Mouse (Mus musculus) midbrain, embryonic 13.5 days (tissue): ENCODE data around the gene Runx2. TPM values are rescaled to one million over a fixed set of nuclear protein-coding genes. Genes with fewer than 3 reads are reported as not detected.

Experiments used
- ATAC-seq: fragments of 200-750 bp; cut with Nextera tagmentation; 2 replicates; pipeline ENCODE4 v1.8.0; 2017; ENCODE audit warnings: mild to moderate bottlenecking, moderate TSS enrichment, moderate library complexity
- H3K27ac ChIP-seq: fragments of 300-500 bp; sonication (generic); 2 replicates; pipeline ENCODE4 v1.5.1; 2015; ENCODE audit warnings: inconsistent platforms, mild to moderate bottlenecking, moderate library complexity
- H3K27me3 ChIP-seq: fragments of 300-500 bp; sonication (generic); 2 replicates; pipeline ENCODE4 v1.6.1; 2015; ENCODE audit warnings: mild to moderate bottlenecking, inconsistent platforms
- H3K36me3 ChIP-seq: fragments of 300-500 bp; sonication (generic); 2 replicates; pipeline ENCODE4 v1.6.1; 2015; ENCODE audit warnings: mild to moderate bottlenecking, inconsistent platforms
- H3K4me1 ChIP-seq: fragments of 300-500 bp; sonication (generic); replicated peaks from 2 replicates; pipeline ENCODE4 v1.6.1; 2015; ENCODE audit warnings: inconsistent platforms
- H3K4me2 ChIP-seq: fragments of 300-500 bp; sonication (generic); replicated peaks from 2 replicates; pipeline ENCODE4 v1.6.1; 2015; ENCODE audit warnings: moderate library complexity, mild to moderate bottlenecking, inconsistent platforms
- H3K4me3 ChIP-seq: fragments of 300-500 bp; sonication (generic); replicated peaks from 2 replicates; pipeline ENCODE4 v1.5.1; 2015; ENCODE audit warnings: mild to moderate bottlenecking, inconsistent platforms
- H3K9ac ChIP-seq: fragments of 300-500 bp; sonication (generic); replicated peaks from 2 replicates; pipeline ENCODE4 v1.6.1; 2015; ENCODE audit warnings: mild to moderate bottlenecking, inconsistent platforms
- H3K9me3 ChIP-seq: fragments of 300-500 bp; sonication (generic); 2 replicates; pipeline ENCODE4 v1.6.1; 2016; ENCODE audit warnings: mild to moderate bottlenecking, inconsistent platforms
- WGBS: fragments of 180-500 bp; shearing (Covaris S2); methylation state at CpG from one replicate; pipeline ENCODE4 v1.1.7; 2015; 5-methylcytosine and 5-hydroxymethylcytosine counted together
- polyA plus RNA-seq: library from polyadenylated mRNA; unstranded; fragments of >200 nt; fragmentation: Nextera tagmentation; extraction: Ambion mirVana; gene quantifications from 2 replicates; pipeline ENCODE4 v1.2.1, GENCODE M21; 2015

The Runx2 gene
- polyA plus RNA-seq, 1 experiment from 2014 or later: 0.77 TPM

DNA sequence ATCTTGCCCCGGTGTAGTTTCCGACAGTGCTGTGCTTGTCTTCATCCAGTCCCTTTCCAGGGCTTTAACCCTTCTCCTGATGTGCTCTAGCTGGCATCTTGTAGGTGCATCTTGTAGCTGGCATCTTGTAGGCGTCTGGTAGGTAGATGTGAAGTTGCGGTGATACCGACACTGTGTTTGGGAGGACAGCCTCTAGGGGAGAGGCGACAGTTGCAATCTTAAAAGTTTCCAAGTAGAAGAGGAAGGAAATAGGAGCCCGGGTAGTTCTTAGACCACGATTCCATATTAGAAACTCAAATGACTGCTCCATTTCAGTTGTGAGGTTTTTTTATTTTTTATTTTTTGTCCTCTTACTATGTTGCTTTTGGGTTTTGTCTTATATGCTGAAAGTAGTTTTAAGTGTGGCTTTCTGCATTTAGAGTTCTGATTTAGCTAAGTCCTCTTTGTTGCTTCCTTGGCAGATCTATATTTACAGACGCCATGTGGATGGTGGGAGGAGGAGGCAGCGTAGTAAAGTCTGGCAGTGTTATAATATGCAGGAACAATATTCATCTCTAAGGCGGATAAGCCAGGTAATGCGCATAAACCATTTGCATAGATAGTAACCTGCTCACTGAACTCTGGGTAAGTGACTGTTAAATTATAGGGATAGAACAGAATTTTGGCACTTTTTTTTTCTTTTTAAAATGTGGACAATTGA lies 22.2 kb downstream of the Runx2 start:
- no peaks in the 10 kb centered on the region for H3K27me3 ChIP-seq
- no peak for ATAC-seq
- 0 out of 2 replicates have a peak, but pooled peaks cover 4% of the 10 kb centered on the region for H3K36me3 ChIP-seq
- H3K27ac ChIP-seq: no peak overlapping the region
- WGBS: 93% methylated on average over 12 of the region's 12 CpGs
- 0 out of 2 replicates have a peak, but pooled peaks cover 6% of the 10 kb centered on the region for H3K4me1 ChIP-seq
- H3K9ac ChIP-seq: no peak overlapping the region
- H3K9me3 ChIP-seq: no peaks in the 10 kb centered on the region
- H3K4me2 ChIP-seq: no peak overlapping the region
- H3K4me3 ChIP-seq: no peak overlapping the region

DNA sequence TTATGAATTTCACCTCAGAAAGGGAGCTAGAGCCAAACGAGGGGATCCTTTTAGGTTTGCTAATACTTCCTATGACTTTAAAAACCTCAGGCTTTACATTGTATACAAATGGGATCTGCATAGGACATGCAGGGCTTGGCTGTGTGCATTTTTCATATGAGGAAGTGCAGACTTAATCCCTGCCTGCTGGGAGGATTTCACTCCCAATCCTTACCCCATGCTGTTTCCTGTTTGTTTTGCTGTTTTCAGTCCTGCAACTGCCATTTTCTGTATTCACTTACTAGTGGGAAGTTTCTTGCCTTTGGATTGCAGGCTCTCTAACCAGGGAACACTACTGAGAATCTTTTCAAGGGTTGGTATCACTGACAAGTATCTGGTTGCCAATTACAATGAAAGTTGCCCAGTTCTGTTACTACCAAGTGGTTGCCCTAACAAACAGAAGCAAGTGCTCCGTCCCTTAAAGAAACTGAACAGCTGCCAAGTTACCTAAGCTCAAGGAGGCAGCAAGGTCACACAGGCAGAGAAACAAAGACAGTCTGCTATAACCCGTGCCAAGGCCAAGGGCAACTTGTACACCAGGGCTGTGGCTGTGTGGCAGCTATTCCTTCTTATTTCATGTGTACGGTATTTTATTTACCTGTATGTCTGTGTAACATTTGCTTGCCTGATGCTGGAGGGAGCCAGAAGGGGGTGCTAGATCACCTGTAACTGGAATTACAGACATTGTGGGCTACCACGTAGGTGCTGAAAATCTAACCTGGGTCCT lies 25.4 kb downstream of the Runx2 start:
- H3K27ac ChIP-seq: no peak overlapping the region
- 0 out of 2 replicates have a peak, but pooled peaks cover 6% of the 10 kb centered on the region for H3K4me1 ChIP-seq
- H3K27me3 ChIP-seq: no peaks in the 10 kb centered on the region
- no peak for ATAC-seq
- WGBS: 51% methylated on average over 5 of the region's 5 CpGs
- H3K36me3 ChIP-seq: 0 out of 2 replicates have a peak, but pooled peaks cover 4% of the 10 kb centered on the region
- H3K9me3 ChIP-seq: no peaks in the 10 kb centered on the region
- no peak overlapping the region for H3K4me3 ChIP-seq
- H3K4me2 ChIP-seq: no peak overlapping the region
- no peak overlapping the region for H3K9ac ChIP-seq

DNA sequence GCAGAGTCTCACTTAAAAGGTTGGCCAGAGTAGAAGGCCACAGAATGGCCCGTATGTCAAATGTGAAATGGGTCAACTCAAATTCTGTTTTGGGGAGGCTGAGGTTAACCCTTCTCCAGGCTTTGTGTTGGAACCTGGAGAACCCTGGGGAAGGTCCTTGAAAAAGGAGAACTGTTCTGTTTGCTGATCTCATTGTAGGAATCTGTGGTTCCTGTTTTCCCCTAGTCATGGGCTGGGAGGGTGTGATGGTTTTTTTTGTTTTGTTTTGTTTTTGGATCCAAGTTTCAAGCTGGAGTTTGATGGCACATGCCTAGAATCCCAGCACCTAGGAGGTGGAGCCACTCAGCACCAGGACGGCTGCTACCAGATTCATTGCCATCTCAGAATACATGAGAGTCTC lies 31.5 kb downstream of the Runx2 start:
- peaks cover 3% of the 10 kb centered on the region for H3K4me1 ChIP-seq
- no peak for ATAC-seq
- H3K9ac ChIP-seq: no peak overlapping the region
- H3K27ac ChIP-seq: no peak overlapping the region
- H3K9me3 ChIP-seq: no peaks in the 10 kb centered on the region
- WGBS: 82% methylated on average over 2 of the region's 2 CpGs
- H3K4me2 ChIP-seq: no peak overlapping the region
- H3K4me3 ChIP-seq: no peak overlapping the region
- H3K27me3 ChIP-seq: no peaks in the 10 kb centered on the region
- H3K36me3 ChIP-seq: no peaks in the 10 kb centered on the region

DNA sequence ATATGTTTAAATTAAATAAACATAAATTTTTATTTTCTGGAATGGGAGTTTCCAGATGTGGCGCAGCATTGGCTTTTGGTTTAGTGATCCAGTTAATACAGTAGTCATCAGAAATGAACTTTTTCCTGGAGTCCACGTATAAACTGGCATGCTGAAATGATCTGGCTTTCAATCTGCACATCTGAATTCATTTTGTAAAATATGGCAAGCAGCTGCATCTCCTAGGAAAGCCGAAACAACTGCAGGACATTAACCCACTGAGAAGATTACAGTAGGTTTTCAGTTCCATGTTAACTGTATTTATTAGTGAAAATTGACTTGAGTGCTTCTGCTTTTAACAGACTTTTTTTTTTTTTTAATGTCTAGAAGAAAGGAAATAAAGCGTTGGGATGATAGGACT lies 32.2 kb downstream of the Runx2 start:
- no peak overlapping the region for H3K4me3 ChIP-seq

DNA sequence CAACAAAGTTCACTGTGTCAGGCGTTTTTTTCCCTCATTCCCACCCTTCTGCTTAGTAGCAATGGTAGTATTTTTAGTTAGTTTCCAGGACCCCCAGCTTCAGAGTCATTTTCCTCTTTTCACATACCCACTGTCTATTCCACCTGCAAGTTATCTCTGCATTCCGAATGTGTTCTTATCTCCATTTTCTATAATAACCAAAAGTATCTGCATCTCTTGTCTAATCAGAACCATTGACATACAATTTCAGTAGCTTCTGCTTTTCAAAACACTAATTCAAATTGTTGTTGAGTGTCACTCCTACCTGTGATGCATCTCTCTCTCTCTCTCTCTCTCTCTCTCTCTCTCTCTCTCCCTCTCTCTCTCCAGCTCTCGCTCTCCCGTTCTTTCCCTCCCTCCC lies 34.2 kb downstream of the Runx2 start:
- peaks cover 8% of the 10 kb centered on the region for H3K4me1 ChIP-seq
- H3K4me3 ChIP-seq: no peak overlapping the region
- H3K4me2 ChIP-seq: no peak overlapping the region
- H3K9ac ChIP-seq: no peak overlapping the region
- no peaks in the 10 kb centered on the region for H3K9me3 ChIP-seq
- ATAC-seq: no peak
- WGBS: 67% methylated on average over 4 of the region's 4 CpGs
- H3K36me3 ChIP-seq: no peaks in the 10 kb centered on the region
- H3K27ac ChIP-seq: no peak overlapping the region
- H3K27me3 ChIP-seq: no peaks in the 10 kb centered on the region

More for the DNA sequence above, 32.2 kb downstream of the Runx2 start:
- Histone ChIP-seq H3K27me3 (no peaks in the 10 kb centered on the region), H3K9me3 (no peaks in the 10 kb centered on the region), H3K27ac (no peak overlapping the region), H3K36me3 (no peaks in the 10 kb centered on the region), H3K9ac (no peak overlapping the region), H3K4me2 (no peak overlapping the region), H3K4me1 (peaks cover 8% of the 10 kb centered on the region)
- WGBS: 92% methylated on average over 4 of the region's 4 CpGs
- ATAC-seq: no peak

DNA sequence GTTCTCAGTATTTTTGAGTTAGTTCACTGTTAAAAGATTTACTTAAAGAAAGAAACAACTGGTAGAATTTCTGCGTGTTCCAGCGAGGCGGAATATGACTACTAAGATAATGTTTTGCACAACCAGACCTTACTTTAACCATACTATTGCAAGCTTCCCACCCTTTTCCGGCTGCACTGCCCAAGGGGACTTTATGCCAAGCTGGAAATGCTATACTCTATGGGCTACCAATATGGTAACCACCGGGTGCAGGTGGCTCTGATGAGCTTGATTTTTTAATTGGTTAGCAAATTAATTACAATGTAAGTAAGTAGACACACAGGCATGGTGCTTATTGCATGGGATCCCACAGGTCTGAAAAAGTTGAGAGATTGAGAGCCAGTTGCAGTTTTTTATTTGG lies 36.5 kb downstream of the Runx2 start:
- Histone ChIP-seq H3K4me2 (peak overlapping the region; percentile 67), H3K9ac (peak overlapping the region; percentile 87; the same call in 1 of the 2 replicates), H3K4me3 (peak overlapping the region; percentile 77), H3K27ac (no peak overlapping the region), H3K4me1 (peaks cover 8% of the 10 kb centered on the region), H3K9me3 (no peaks in the 10 kb centered on the region), H3K36me3 (no peaks in the 10 kb centered on the region), H3K27me3 (no peaks in the 10 kb centered on the region)
- ATAC-seq: no peak
- 63% methylated on average over 5 of the region's 5 CpGs for WGBS

DNA sequence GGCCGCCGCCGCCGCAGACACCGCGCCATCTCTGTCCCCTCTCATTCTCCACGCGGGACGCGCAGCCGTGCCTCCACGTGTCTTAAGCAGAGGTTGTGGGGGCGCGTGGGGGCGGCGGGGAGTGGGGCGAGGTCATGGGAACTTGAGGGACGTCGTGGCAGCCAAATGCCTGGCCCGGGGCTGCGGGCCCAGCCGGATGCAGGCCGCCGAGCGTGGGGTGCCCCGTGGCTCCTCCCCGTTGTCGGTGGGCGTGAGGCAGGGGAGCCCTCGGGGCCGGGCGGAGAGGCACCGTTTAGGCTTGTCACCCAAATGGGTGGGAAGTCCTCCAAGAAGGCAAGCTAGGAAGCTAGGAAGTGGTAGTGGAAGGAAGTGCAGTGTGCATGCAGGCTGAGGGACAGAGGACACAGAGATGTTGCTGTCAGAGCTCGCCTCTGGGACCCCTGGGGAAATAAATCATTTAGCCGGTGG lies 37.2 kb downstream of the Runx2 start:
- H3K36me3 ChIP-seq: no peaks in the 10 kb centered on the region
- peak overlapping the region; percentile 77 for H3K4me3 ChIP-seq
- H3K27ac ChIP-seq: peak overlapping the region; percentile 75
- H3K27me3 ChIP-seq: no peaks in the 10 kb centered on the region
- H3K4me2 ChIP-seq: peak overlapping the region; percentile 67
- 0% methylated on average over 35 of the region's 35 CpGs for WGBS
- H3K9ac ChIP-seq: peak overlapping the region; percentile 87
- no peaks in the 10 kb centered on the region for H3K9me3 ChIP-seq
- peak; percentile 89 for ATAC-seq
- H3K4me1 ChIP-seq: peaks cover 8% of the 10 kb centered on the region

DNA sequence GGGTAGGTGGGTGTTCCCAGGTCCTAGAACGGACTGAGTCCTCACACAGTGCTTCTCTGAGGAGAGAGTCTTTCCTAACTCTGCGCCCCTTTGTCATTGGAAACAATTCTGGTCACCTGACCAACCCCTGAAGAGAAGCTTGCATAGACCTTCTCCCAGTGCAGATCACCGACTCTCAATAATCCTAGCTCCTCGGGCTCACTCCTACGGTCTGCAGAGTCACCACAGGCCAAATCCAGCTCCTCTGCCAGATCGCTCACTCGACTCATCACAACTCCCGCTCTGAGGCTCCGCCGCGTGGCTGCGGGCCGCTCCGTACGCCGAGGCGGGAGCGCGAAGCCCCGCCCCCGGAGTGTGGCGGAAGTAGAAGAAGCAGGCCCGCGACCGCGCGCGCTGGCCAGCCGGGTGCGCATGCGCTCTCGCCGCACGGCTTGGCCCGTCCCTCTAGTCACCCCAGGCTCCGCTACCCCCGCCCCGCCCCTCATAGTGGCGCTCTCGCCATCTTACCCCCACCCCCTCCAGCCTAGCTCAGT lies 37.8 kb downstream of the Runx2 start, which contains the start of gene Supt3:
Supt3 (plus strand) TSS at position 415 of the 533 bp plus-strand sequence.
- ATAC-seq: peak; percentile 98
- H3K27ac ChIP-seq: peak within 1 kb of the TSS; percentile 75
- H3K4me3 ChIP-seq: peak within 1 kb of the TSS; percentile 77
- H3K27me3 ChIP-seq: no peaks in the 10 kb centered on the region
- peak within 1 kb of the TSS; percentile 87 for H3K9ac ChIP-seq
- no peaks in the 10 kb centered on the region for H3K36me3 ChIP-seq
- peak within 1 kb of the TSS; percentile 67 for H3K4me2 ChIP-seq
- WGBS: under 1% methylated on average over 30 of the region's 40 CpGs
- H3K4me1 ChIP-seq: peaks cover 8% of the 10 kb centered on the region
- no peaks in the 10 kb centered on the region for H3K9me3 ChIP-seq

DNA sequence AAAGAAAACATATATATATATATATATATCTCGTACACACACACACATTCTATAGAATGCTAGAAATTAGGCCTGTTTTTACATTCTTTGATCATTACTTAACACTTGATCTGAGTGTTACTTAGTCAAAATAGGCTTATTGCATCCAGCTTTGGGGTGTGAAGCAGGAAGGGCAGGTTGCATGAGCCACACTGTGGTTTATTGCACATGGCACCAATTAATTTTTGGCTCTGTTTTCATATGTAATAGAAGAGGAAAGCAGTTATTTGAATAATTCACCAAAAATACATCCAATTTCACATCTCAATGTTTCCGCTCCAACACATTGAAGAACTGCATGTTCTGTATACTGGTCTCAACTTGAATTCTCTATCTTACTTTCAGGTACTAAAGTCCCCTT lies 42.0 kb downstream of the Runx2 start:
- ATAC-seq: no peak
- 85% methylated on average over 2 of the region's 2 CpGs for WGBS

DNA sequence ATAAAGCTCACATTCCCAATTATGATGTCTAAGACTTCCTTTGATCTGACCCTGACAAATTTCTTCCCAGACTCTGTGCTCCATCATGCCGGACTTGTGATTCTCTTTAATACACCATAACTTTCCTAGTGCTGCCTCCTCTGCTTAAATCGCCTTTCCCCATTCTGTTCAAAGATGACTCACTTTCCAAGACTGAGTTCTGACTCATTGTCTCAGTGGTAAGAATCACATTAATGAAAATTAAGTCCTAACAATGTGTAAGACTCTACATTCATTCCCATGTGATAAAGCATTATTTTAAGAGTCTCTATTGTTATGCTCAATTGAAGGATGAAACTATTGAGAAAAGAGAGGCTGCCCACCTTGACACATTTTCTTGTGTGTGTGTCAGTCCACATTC lies 43.7 kb downstream of the Runx2 start:
- Histone ChIP-seq H3K9me3 (no peaks in the 10 kb centered on the region), H3K4me2 (no peak overlapping the region), H3K36me3 (no peaks in the 10 kb centered on the region), H3K27me3 (no peaks in the 10 kb centered on the region), H3K9ac (no peak overlapping the region), H3K27ac (no peak overlapping the region), H3K4me1 (no peaks in the 10 kb centered on the region), H3K4me3 (no peak overlapping the region)
- no peak for ATAC-seq
- 83% methylated on average over 2 of the region's 2 CpGs for WGBS

More for the DNA sequence above, 42.0 kb downstream of the Runx2 start:
- Histone ChIP-seq H3K27ac (no peak overlapping the region), H3K4me2 (no peak overlapping the region), H3K9me3 (no peaks in the 10 kb centered on the region), H3K27me3 (no peaks in the 10 kb centered on the region), H3K4me1 (no peaks in the 10 kb centered on the region), H3K4me3 (no peak overlapping the region), H3K9ac (no peak overlapping the region), H3K36me3 (no peaks in the 10 kb centered on the region)

DNA sequence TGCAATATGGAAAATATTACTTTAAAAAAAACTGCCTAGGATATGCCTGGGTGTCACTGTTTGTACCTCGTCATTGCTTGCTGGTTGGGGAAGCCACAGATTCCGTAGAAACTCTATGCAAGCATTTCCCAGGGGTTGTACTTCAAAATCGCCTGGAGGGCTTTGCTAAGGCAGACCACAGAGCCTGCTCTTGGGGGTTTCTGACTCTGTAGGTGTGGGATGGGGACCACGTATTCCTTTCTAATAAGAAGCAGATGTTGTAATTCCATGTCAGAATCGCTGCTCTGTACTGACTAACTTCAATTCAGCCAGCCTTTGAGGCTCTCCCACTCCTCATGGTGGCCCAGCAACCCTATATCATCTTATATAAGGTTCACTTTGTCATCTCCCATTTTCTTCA lies 46.1 kb downstream of the Runx2 start:
- Histone ChIP-seq H3K27ac (no peak overlapping the region), H3K4me3 (no peak overlapping the region), H3K4me1 (no peaks in the 10 kb centered on the region), H3K27me3 (no peaks in the 10 kb centered on the region), H3K36me3 (no peaks in the 10 kb centered on the region), H3K9me3 (no peaks in the 10 kb centered on the region), H3K9ac (no peak overlapping the region), H3K4me2 (no peak overlapping the region)
- 75% methylated on average over 5 of the region's 5 CpGs for WGBS
- ATAC-seq: no peak

DNA sequence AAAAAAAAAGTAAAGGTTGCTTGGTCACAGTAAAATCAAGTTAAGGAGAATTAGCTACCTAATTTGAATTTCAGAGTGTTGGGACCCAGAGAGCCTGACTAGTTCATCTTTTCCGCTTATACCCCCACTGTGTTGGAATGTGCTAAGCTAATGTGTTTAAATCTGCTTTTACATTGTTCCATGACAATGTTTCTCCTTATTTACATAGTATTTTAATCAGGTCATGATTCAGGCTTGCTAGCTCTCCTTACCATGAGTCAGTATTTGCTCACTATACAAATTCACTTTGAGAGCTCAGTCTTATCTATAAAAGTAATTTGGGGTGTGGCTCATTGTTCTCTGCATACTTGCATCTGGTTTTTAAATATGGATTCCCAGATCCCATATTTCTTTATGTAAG lies 47.2 kb downstream of the Runx2 start:
- no peak overlapping the region for H3K4me2 ChIP-seq
- H3K27me3 ChIP-seq: no peaks in the 10 kb centered on the region
- H3K27ac ChIP-seq: no peak overlapping the region
- no peak overlapping the region for H3K9ac ChIP-seq
- H3K36me3 ChIP-seq: no peaks in the 10 kb centered on the region
- no peak for ATAC-seq
- no peaks in the 10 kb centered on the region for H3K9me3 ChIP-seq
- 49% methylated on average over 1 of the region's 1 CpGs for WGBS
- H3K4me1 ChIP-seq: no peaks in the 10 kb centered on the region
- no peak overlapping the region for H3K4me3 ChIP-seq
